Mouse (Mus musculus) heart, adult 8-10 months (tissue): ENCODE measurements at regions not wholly inside any gene's neighbourhood (a gene's known extent, or its start where the extent isn't known, plus 50 kb on each side); places are given as distances from the start of the nearest gene placed in this dataset.

Source experiments
- DNase-seq: peaks from one replicate; pipeline ENCODE4 v3.0.0; 2022; ENCODE audit warnings: low spot score

DNA sequence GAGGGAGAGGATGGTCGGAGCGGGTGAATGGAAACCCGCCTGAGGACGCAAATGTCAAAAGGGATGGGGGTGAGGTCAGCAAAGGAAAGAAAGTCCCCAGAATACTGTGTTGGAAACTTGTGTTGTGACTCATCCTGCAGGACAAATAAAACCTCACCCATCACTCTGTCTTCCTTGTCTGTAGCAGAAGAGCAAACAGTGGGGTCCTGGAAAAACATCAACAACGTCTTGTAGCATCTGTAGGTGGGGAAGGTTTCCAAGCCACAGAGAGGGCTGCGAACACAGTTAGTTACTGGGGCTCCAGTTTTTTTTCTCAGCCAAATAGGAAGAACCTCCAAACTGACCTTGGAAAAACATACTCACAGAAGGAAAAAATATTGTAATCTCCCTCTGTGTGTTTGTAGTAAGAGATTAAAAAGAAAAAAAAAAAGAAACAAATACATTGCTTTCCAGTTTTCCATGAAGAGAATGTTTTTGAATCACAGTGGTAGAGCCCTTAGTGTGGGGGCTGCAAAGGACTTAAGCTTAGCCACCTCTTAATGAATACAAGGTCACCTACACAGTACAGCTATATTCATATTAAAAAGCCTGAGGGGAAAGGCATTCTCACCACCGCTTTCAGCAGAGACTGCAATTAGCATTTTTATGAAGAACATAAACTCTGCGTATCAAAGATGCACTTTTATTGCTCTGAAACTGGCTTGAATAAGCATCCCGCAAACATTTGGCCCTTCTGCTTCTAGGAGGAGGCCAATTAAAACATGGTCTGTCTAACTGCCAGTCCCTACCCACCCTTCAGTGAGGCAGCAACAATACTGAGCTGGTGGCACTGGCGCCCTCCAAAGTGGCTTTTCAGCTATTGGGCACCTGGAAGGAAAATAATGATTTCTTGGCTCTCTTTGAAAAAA lies 198.6 kb upstream of the Tprg start:
- DNase-seq = peak; percentile 53

DNA sequence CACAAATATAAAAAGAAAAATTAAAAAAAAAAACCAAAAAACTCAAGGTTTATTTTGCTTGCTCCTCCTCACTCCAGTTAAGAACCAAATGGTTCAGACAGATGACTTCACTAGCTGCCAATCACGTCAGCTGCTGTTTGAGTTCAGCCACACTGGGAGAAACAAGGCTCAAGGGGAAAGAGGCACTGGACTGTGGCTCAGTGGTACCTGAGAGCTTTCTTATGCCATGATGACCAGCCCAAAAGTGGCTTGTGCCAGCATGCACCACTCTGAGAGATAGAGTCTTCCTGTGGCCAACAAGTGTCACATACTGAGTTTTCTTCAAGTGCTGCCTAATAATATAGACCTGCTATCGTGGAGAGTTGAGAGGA lies 198.0 kb upstream of the Tprg start:
- no peak for DNase-seq

DNA sequence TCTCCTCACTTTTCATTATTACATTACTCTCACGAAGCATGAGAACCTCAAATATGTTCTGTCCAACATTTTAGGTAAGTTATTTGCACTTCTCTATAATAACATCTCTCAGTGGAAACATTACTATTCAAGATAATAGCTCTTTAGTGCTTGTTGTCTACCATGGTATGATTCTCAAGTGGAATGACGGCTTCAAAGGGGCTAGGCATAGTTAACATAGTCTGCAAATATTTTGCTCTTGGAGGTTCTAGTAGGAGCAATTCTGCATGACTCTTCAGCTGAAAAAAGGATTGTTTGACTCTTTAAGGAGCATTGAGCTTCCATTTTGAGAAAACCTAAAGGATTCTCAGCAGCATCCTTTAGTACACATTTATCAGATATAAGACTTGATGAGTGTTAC lies 182.5 kb upstream of the Tprg start:
- DNase-seq = no peak

DNA sequence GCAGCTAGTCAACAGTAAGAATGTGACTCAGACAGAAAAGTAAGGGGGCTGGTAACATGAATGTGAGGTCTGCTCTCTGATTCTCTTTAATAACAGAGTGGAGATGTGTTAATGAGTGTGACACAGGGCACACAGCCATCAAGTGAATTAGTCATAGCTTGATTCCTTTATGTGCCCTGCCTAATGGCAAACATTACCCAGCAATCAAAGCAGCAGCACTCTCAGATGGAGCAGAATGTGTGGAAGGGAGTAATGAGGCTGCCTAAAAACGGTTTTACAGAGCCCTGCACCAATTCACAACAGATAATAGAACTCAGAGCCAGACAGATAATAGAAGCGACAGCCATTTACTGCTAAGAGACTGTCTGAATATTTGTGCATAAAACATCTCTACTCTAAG lies 182.0 kb upstream of the Tprg start:
- DNase-seq = no peak

DNA sequence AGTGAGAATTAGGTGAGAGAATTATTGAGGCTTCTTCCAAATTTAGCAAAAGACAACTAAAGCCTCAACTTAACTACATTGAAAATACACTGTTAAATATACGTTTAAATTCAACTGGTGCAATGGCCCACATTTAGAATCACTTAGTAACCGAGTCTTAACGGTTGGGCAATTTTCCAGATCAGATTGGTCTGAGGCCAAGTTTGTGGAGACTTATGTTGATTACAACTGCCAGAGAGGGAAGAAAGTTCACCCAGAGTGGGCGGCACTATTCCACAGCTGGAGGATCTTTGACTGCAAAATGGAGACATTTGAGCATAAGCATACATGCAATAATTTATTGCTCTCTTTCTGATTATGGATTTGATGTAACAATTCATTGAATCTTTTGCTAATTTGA lies 146.5 kb upstream of the Tprg start:
- no peak for DNase-seq

DNA sequence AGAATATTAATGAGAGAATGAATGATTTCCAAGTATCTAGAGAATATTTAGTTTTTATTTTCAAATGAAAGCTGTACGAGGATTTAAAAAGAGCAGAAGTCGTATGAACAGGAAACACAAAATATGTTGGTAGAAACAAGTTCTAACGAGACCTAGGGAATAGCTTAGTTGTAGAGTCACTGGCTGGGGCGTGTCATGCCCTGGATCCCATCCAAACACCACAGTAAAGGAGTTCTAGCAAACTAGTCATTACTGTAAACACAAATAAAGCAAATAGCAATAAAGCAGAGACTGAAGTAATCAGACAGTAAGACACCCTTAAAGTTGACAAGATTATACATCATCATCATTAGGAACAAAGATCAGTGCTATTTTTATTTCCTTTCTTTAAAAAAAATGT lies 139.1 kb upstream of the Tprg start:
- no peak for DNase-seq

DNA sequence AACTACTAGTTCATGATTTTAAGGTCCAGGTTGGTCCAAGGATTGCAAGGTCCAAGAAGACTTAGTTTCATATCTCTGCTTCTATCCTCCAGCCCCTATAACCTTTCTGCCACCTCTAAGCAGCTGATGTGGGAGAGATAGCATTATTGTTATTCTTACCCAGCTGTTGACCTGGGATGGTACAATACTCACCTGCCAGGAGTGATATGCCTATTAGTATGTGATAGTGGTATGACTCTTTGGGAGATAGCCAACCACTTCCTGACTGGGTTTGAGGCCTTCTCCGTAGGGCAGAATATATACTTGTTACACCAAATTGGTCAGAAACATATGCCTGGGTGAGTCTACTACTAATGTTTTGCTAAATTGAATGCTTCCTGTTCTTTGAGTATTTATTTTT lies 137.4 kb upstream of the Tprg start:
- no peak for DNase-seq

DNA sequence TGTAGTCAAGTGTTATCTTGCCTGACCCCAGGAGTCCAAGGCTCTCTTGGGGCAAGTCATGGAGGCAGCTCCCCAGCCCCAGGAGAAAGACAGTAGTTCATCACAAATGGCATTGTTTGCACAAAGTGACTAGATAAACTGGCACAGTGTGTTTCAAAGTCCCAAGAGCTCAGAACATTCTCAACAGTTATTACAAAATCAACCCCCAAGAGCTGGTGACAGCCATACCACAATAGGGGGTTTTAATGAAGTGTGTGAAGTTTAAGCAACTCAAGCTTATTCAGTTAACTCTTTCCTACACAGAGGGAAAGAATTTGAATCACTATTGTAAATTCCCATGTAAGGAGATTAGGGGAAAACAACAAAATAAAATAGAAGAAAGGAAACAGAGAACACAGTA lies 109.7 kb upstream of the Tprg start:
- no peak for DNase-seq

DNA sequence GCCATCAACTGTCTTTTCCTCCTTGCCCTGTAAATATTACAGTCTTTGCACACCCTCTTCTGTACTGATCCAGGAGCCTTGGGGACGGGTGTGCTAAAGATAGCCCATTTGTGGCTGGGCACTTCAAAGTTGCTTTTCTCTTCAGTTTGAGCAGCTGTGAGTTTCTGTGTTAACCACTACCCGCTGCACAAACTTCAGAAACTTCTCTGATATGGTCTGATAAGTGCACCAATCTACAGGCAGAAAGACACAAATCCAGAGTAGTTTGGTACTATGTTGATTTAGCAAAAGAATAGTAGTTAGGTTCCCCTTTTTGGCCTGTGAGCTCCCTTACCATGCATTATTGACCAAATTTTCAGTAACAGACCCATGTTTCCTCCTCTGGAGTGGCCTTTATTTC lies 108.6 kb upstream of the Tprg start:
- no peak for DNase-seq

DNA sequence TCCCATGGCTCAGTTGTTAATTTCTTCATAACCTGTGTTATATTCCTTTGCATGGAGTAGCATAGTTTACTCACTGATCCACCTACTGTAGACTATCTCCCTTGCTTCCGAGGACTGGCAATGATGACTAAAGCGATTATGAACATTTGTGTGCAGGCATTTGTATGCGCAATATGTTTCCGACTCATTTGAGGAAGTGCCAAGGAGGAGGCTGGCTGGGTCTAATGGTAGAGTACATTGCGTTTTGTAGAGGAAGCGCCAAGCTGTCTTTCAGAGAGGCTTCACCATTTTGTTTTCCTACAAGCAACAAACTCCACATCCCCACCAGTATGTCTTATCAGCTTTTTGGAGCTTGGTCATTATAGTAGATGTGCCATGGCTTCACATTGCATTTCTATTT lies 104.7 kb upstream of the Tprg start:
- no peak for DNase-seq

DNA sequence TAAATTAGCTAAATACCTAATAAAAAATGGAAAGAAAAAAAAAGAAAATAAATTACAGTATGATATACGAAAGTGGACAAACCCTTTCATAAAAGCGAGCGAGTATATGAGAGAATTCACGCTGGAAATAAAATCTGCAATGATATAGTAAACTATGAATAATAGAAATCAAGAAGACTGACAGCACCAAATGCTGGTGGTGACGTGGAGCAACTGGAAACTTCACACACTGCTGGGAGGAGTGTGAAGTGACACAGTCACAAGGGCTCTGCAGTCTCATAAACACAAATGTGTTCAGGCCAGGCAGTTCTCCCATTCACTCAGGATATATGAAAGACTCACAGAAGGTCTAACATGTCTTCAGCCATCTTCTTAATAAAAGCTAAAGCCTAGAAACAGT lies 89.5 kb upstream of the Tprg start:
- DNase-seq = no peak

DNA sequence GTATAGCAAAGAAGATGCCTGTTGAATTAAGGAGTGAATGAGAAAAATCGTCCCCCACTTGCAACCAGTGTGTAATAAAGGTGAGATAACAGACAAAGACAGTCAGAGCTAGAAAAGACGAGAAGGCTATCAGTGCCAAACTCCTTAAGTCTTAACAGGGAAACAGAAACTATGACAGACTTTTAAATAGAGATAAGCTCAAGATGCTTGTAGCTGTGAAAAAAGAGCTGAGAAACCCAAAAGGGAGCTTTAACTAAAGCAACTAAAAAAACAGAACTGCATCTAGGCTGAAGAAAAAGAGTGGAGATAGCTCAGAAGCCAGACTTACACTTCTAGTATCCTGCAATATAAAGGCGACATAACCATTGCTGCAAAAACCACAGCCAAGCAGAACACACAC lies 87.8 kb upstream of the Tprg start:
- no peak for DNase-seq

DNA sequence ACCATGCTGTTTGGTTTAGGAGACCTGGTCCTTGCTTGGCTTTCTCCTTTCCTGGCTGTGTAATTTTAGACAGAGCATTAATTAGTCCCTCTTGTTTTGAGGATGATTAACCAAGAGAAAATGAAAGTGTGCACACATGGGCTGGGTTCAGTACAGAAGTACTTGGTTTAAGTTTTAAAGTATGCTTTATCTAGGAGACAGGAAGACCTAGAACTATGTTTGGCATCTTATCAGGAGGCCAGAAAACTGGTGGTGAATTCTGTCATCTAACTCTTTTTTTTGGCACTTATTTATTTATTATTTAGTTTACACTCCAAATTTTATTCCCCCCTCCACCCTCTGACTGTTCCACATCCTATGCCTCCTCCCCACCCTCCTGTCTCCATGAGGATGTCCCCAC lies 86.6 kb upstream of the Tprg start:
- no peak for DNase-seq

DNA sequence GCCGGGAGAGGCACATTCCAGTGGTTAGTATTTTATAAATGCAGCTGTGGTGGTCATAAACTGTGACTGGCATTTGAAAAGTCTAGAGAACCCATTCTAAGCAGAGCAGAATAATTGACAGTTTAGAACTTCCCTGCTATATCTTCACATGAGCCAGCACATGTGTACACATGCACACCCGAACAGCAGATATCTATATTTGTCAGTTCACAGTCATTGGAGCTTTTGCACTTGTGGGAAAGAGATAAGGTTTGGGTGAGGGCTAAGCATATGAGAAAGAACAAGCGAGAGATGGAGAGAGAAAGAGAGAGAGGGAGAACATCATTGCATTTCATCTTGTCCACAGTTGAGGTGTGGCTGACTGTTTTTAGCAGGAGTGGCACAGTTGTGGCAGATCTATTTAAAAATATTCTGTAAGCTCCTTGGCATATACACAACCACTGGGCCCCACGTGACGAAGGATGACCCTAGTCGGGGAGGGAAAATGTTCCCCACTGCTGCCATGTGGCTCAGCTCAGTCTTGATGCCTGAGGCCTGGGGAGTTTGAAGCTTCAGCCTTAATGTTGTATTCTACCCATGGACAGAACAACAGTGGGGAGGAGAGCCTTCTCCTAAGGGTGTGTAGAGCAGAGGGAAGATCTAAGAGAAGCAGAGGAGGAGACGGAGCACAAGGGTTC lies 85.4 kb upstream of the Tprg start:
- DNase-seq = no peak

DNA sequence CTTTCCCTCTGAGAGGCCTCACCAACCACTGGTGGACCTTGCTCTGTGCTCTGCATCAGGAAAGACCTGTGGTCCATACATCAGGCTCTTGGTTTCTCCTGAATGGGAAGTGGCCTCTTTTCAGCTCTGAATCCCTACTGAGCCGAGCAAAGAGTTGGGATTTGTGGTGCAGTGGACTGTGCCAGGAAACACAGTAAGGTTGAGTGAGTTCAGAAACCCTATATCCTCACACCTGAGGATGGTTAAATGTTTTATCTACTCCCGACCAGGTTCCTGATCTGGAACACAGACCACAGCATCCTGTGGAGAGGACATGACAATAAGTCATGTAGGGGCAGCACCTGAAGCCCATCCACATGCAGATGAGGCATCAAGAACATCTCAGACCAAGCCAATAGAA lies 73.4 kb upstream of the Tprg start:
- no peak for DNase-seq

DNA sequence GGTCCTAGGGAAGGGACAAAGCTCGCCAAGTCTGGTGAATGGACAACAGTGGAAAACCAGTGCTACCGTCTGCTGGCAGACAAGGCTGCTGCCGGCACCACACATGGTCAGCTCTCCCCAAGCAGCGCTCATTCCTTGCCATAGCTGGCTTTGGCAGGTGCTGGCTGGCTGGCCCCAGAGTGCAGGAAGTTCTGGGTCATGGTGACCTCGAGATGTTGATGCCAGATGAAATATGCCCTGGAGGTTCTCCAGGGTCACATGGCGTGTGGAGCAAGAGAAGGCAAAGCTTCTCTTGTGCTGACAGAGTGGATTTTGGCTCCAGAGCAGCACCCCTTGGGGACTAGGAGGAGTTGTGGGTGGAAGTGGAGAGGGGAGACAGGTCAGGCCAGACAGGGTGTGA lies 66.1 kb upstream of the Tprg start:
- peak; percentile 45 for DNase-seq

DNA sequence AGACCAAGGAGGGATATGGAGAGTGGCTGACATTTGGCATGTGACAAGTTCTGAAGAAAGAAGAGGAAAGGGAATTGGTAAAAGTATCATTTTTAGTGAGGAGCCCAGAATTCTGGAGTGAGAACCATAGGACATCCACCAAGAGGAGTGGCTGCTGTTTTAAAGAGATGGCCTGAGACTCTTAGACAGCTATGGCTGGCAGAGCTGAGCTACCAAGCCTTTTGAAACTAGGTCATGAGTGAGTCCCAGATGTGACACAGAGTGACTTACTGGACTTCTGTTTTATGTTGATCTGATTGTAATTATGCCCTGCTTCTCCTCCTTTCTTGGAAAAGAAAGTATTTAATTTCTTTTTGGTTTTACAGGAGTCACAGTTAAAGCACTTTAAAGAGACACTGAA lies 61.8 kb upstream of the Tprg start:
- DNase-seq = no peak
